Mouse (Mus musculus) liver, embryonic 14.5 days (tissue): Measurements from ENCODE around the gene Lpar4.

Experiments
- CTCF ChIP-seq: IDR thresholded peaks from 2 replicates; pipeline ENCODE4 v1.5.1; 2016; ENCODE audit warnings: antibody characterized with exemption, low read depth, control low read depth
- EP300 ChIP-seq: IDR thresholded peaks from 2 replicates; pipeline ENCODE4 v1.6.1; 2016; ENCODE audit warnings: antibody characterized with exemption, low read depth

DNA sequence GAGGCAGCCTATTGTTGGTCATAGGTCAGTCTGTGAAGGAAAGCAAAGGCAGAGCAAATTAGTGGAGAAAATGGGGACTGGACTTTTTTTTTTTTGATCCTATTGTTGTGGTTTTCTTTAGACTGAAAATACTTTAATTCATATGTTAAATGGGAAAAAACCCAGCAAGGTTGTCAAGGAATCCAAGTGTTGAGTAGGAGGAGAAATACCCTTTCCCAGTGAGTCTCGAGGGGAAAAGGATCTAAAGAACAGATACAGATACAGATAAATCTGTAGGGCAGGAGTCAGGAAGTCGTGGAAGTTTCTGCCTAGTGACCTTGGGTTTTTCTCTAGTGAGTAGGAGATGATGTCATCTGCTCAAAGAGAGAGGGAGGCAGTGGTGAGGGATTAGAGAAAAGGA is 30.6 kb downstream of the Lpar4 start:
- TF ChIP-seq CTCF: no peak
- no peak for TF ChIP-seq EP300
